Mouse (Mus musculus): ENCODE measurements around the gene E2f6. TPM values are rescaled to one million over a fixed set of nuclear protein-coding genes. Genes with fewer than 3 reads are reported as not detected.
A peak's percentile ranks its signal among the peaks of the same experiment; 100 is the strongest.

E2f6 gene
- 100 to 1,000 TPM; 116 to 120 TPM for total RNA-seq (2021)
- long read RNA-seq, experiment 1, transcript E2f6-201 (7 exons, 2,418 nt) = minor isoform, 19 of 102 reads
- long read RNA-seq, experiment 1, transcript E2f6-204 (8 exons, 2,362 nt) = major isoform, 60 of 102 reads
- long read RNA-seq, experiment 1, partial matches to known transcripts = 18 of 102 reads
- long read RNA-seq, experiment 1, other reads (novel, unspliced or antisense) = 2 of 102 reads
- long read RNA-seq, experiment 2, transcript E2f6-201 (7 exons, 2,418 nt) = minor isoform, 29 of 133 reads
- long read RNA-seq, experiment 2, transcript E2f6-204 (8 exons, 2,362 nt) = major isoform, 83 of 133 reads
- long read RNA-seq, experiment 2, partial matches to known transcripts = 3 of 133 reads
- long read RNA-seq, experiment 2, other reads (novel, unspliced or antisense) = 17 of 133 reads

DNA sequence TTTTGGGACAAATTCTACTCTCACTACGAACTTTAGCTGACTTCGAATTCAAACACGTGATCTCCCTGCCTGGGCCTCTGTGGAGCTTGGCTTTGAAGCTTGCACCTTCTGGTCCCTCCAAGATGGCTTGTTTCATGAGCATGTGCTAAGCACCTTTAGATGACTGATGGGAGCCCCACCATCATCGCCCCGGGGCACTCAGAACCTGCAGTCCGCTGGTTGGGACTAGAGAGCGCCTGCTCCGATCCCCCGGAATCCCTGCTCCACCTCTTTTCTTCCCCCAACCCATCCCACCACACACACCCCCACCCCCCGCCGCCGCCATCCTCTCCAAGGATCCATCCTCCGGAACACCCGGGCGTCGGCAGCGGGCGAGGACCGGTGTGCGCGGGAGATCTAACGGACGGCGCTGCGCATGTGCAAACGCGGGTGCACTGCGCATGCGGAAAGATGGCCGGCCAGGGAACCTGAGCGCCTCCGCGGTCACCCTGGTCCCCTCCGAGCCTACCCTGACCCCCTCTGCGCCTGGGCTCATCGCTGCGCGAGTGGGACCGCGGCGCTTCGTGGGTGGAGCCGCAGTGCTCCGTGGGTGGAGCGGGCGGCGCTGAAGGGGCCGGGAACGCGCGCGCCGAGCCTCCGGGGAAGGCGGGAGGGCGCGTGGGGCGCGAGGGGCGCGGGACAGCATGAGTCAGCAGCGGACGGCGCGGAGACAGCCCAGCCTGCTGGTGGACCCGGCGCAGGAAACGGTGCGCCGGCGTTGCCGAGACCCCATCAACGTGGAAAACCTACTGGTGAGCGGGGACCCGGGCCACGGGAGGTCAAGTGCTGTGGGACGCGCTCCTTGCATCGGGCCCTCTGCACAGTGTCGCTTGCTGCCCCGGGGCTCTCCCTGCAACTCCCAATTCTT is at the start of gene E2f6:
E2f6 (plus strand) TSS at position 439 of the 907 bp plus-strand sequence.
- DNase-seq = peak; percentile 64 to 82
- intact Hi-C loops (cut with DNase I) = no loop called here

DNA sequence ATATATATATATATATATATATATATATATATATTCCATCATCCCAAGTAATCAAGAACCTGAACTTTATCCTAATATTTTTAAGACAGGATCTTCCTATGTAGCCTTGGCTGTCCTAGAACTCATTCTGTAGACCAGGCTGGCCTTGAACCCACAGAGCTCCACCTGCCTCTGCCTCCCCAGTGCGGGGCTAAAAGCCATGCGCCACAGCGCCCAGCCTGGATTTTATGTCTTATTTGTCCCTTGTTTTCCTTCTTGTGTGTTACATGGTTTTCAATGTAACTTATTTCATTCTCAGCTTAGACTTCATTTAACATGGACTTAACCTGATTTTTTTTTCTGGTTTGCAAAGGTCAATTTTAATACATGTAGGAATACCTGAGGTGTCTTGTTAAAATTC is 49.3 kb upstream of the E2f6 start:
- no peak for DNase-seq
- intact Hi-C loops (cut with DNase I) = no loop called here

DNA sequence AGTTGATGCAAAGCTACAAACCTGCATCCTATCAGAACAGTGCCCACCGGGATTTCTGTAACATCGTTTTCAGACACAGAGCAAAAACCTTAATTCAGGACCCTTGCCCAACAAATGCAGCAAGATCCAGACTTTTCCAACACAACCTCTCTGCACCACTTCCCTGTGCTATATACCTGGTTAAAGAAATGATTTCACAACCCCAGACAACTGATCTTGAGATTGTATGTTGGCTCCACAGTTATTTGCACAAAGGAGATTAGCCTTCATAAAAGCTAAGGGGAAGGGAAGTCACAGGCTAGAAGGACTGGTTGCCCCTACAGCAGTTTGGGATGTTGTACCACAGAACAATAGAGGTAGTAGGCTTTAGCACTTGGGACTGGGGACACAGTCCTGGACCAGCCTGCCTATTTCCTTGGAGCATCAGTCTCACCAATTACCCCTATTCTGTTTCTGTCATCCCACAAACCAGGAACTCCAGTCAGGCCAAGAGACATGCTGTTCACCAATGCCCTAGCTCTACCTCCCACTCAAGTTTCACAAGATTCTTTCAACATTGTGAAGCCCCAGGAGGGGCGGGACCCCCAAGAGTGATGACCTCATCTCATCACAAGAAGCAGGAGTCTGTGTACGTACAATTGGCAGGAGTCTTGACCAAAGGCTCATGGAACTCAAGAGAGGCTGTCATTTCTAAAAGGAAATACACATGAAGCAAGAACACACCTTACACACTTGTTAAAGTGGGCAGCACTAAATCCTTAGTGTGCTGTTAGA is 46.9 kb upstream of the E2f6 start:
- no peak for DNase-seq
- intact Hi-C loops (cut with DNase I) = no loop called here

DNA sequence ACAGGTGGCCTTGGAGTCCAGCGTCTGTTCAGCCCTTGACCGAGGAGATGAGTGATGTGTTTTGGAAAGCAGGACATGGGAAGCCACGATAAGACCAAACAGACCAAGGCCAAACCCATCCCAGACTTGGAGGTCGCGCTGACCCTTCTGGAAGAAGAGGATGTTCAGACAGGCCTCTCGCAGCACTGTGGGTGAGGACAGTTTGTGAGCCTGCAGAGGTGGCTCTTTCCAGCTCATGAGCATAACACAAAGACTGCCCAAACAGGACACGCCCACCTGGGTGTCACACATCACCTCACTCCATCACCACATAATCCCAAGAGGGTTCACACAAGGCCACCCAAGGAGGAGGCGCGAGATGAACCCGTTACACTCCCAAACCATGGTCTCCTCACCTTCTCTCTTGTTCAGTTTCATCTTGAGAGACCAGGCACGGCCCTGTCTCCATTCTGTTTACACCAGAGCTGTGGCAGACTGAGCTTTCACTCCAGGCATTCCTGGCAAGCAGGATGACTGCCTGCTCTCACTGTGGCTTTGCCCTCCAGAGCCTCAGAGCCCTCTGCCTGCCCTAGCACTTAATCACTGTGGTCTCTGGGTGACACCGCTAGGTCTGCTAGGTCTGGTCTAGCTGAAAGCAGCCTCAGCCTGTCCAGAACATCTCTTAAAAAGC is 45.9 kb upstream of the E2f6 start:
- no peak for DNase-seq
- intact Hi-C loops (cut with DNase I) = no loop called here

DNA sequence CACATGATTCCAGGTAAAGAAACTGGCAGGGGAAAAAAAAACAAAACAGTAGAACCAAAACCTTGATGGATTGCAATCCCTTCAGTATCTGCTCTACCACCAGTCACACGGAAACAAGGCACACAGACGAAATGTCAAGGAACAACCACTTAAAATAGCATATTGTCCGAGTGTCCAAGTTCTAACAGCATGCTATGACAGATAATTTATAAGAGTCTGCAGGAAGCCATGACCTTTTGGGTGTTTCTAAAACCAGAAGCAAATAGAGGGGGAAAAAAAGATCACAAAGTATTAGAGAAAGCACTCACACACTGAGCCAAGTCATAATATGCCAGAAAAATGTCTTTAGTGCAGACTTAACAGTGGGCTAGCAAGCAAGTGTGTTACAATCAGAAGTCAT is 42.5 kb upstream of the E2f6 start:
- intact Hi-C loops (cut with DNase I) = no loop called here
- no peak for DNase-seq

DNA sequence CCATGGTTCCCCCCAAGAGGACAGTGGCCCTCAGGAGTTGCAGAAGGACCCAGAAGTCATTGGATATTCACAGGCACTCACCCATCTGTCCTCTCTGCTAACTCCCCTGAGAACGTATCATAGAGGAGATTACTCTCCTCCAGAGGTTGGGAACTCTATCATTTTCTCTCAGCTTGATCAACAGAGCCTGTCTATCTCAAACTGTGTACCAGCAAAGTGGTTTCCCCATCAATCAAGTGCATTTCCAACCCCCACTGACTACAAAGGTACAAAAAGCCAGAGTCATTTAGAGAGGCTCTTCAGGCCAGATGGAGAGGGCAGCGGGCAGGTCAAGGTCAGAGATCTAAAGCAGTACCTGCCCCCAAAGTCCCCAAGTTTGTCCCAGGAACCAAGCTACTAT is 42.1 kb upstream of the E2f6 start:
- intact Hi-C loops (cut with DNase I) = no loop called here

DNA sequence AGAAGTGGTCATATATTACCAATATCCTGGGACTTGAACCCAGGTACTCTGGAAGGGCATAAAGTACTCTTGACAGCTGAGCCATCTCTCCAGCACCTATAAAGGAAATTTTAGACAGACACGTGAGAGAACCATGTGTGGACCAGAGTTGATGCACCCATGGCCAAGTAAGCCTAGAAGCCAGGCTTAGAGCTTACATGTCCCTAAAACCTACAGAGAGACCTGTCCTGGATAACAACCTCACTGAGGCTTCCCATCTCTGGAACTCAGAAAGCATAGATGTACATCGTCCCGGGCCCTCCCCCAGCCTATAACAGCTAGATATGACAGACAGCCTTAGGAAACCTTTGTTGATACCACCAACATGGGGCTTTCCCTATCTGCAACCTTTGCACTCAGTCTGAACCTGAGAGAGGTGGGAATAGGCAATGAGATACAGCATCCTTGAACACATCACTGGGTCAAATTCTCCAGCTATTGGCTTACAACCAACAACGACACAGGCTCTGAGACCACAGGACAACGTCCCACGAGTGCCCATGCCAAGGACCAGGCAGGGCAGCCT is 41.1 kb upstream of the E2f6 start:
- no peak for DNase-seq
- intact Hi-C loops (cut with DNase I) = no loop called here

More for the DNA sequence above, 42.1 kb upstream of the E2f6 start:
- no peak for DNase-seq

DNA sequence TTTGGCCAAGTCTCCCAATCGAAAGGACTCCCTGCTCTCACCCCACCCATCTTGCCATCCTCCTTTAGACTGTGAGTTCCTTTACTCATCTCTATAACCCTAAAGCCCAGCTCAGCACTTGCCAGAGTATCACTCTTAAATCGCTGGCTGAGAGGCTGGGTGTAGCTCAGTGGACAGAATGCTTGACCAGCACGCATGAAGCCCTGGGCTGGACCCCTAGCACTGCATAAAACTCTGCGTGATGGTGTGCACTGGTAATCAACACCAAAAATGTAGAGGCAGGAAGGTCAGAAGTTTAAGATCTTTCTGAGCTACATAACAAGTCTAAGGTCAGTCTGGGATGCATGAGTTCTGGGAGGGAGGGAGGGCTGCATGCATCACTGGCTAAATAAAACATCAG is 36.2 kb upstream of the E2f6 start:
- intact Hi-C loops (cut with DNase I) = no loop called here
- no peak for DNase-seq

DNA sequence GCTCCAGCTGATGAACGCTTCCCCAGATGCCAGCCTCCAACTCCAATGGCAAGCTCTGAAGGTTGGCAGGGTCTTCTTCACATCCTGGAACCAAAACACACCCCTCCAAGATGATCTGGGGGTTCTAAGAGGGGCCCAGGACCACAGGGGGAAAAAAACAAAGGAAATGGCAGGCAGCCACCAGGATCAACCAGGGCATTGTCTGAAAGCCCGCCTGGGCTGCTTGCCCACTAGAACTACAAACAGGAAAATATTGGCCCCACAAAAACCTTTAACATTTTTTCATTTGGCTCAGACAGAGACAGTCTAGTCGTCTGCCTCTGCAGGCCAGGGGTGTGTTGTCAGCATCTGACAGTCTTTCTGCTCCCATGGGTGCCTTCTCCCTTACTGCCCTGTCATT is 35.4 kb upstream of the E2f6 start:
- intact Hi-C loops (cut with DNase I) = no loop called here
- no peak for DNase-seq

DNA sequence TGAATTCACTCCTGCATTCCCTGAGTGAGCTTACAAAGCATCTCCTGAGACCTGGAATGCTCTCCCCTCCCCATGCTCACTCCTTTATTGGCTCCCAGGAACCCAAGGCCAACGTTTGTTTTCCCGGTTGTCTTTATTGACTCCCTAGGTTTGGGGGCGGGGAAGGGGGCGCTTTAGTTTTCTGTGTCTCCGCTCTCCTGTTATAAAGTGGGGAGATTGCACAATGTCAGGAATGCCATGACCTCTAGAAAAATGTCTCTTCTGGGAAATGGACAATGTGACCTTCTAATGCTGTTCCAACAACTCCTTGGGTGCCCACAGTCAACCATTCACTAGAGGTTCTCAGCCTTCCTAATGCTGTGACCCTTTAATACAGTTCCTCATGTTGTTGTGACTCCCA is 32.2 kb upstream of the E2f6 start:
- intact Hi-C loops (cut with DNase I) = no loop called here

DNA sequence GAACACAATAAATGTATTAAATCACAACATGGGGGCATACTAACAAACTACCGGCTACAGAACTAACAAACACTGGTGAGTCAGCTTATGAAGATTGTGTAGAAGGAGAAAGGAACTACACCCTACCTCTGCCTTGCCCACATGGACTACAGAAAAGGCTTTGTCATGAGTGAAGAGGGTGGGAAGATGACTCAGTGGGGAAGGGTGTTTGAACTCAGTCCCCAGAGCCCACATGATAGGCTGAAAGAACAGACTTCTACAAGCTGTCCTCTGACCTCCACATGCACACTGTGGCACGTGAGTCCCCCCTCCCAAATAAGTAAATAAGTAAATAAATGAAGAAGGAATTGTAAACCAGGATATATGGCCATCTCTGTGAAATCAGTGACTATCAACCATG is 31.6 kb upstream of the E2f6 start:
- DNase-seq = no peak
- intact Hi-C loops (cut with DNase I) = no loop called here

More for the DNA sequence above, 32.2 kb upstream of the E2f6 start:
- no peak for DNase-seq

DNA sequence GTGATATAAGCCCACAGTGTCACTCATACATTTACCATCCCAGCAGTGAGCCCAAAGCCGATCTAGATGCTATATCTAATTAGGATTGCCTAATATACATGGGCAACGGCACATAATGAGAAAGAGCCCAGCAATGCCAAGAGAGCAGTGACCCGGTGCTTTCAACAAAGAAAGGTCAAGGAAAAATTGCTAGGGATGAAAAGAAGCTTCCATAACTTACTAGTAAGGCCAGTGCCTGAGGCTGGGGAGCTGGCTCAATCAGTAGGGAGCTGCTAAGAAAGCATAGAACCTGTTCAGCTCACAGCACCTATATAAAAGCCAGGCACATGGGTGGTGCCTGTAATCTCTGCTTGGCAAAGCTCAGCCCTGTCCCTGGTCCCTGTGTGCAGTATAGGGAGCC is 30.4 kb upstream of the E2f6 start:
- DNase-seq = no peak
- intact Hi-C loops (cut with DNase I) = no loop called here

DNA sequence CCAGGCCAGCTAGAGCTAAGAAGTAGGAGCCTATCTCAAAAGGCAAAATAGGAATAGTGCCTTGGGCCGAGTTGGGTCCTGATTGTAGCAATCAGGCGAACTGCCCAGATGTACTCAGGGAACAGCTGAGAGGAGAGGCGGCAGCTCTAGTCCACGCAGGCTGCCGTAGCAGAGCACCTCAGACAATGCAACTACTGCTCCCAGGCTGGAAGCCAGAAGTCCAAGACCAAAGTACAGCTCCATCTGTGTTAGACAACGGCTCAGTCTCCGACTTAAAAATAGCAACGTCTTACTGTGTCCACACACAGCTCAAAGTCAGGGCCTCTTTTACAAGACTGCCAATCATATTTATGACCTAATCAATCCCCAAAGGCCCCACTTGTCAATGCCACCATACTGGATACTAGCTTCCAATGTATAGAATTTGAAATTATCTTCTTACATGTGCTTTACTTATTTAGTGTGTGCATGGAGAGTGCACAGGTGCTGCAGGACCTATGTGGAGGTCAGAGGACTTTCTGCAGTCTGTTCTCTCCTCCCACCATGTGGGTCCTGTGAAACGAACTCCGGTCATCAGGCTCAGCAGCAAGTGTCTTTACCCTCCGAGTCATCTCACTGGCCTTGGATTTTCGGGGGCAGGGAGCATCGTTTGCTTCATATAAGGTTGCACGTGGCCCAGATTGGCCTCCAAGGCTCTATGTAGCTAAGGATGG is 29.6 kb upstream of the E2f6 start:
- intact Hi-C loops (cut with DNase I) = no loop called here
- DNase-seq = no peak

DNA sequence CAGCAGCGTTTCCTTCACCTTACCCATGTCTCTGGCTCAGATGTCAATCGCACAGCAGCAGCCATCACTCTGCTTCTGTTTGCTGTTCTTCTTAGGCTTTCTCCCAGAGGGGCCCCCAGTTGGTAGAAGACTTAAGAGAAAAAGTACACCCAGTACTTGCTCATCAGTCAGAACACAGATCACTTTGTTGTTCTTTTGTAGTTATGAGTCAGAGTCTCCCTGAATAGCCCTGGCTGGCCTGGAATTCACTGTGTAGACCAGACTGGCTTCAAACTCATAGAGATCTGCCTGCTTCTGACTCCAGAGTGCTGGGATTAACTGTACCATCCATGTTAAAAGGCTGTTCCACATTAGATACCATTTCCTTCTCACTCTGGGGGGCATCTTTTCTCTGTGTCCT is 22.2 kb upstream of the E2f6 start:
- no peak for DNase-seq
- intact Hi-C loops (cut with DNase I) = no loop called here

DNA sequence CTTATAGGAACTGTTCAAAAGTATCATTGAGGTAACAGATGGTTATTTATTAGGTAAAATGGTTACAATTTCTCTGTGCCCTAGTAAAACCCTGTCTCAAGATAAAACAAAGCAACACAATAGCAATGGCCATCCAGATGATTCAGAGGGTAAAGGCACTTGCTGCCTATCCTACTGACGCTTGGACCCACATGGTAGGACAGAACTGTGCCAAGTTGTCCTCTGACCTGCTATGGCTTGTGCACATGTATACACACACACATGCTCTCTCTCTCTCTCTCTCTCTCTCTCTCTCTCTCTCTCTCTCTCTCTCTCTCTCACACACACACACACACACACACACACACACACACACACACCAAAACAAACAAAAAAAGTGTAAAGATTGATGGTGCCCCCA is 21.6 kb upstream of the E2f6 start:
- intact Hi-C loops (cut with DNase I) = no loop called here

DNA sequence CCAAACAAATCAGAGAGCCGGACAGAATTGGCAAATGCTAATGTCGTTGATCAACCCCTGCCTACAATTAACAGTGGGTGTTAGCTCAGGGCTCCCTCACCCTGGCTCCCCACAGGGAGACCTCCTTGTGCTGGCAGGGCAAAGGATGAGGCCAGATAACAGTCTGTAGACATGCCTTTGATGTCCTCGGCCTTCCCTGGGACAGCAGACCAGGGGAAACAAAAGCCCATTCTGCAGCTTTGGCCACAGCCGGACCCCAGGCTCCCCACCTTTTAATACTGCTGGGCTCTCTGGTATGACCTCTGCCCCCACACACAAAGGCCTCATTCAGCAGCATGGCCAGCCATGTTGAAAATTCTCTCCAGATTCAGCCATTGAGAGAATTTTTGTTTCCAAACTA is 21.0 kb upstream of the E2f6 start:
- intact Hi-C loops (cut with DNase I) = no loop called here
- DNase-seq = no peak

More for the DNA sequence above, 21.6 kb upstream of the E2f6 start:
- no peak for DNase-seq

DNA sequence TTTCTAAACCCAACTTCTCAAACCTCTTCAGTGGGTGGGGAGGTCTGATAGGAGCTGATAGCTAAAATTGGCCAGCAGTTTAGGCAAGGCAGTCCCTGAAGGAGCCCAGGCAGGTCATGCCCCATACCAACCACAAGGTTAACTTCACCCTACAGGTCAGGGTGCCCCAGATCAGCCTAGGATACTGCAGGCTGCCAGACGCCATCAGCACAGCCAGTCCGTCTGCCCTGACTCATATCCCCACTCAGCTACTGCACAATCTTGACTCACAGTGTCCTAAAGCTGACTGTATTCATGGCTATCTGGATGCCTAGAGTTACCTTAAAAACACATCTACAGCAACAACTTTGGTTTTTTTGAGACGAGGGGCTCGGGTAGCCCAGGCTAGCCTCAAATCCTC is 20.3 kb upstream of the E2f6 start:
- intact Hi-C loops (cut with DNase I) = no loop called here
- DNase-seq = no peak

DNA sequence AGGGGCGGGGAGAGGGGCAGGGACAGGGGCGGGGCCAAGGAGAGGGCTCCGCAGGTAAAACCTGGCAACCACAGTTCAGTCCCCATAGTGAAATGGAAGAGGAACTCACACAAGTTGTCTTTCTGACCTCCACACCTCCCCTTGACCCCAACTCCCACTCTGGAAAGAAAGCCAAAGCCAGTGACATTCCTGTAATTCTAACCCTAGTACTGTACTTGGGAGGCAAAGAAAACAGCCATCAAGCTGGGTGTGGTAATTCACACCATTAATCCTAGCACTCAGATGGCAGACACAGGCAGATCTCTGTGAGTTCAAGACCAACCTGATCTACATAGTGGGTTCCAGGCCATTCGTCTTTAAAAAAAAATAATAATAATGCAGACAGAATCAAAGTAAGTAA is 17.4 kb upstream of the E2f6 start:
- DNase-seq = no peak
- intact Hi-C loops (cut with DNase I) = no loop called here

DNA sequence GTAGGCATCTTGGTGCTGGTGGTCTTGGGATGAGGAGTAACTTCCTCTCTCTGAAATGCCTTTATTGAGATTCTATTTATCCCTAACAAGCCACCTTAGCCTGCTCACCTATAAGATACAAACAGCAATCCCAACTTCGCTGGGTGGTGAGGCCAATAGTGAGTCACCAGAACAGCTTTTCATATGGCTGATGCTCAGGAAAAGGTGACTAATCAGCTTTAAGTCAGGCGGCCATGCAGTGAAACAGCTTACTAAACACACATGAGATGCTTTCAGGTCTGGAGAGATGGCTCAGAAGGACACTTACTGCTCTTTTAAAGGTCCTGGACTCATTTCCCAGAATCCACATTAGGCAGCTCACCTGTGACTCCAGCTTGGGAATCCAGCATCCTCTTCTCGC is 15.0 kb upstream of the E2f6 start:
- intact Hi-C loops (cut with DNase I) = loop anchor here (5.0 kb wide), 1 partner anchor 38 kb away; no protein-coding TSS in a partner anchor
- no peak for DNase-seq

Data from gastrocnemius, postnatal 36 days (tissue).